Mouse (Mus musculus) embryonic facial prominence, embryonic 10.5 days (tissue): ENCODE results near the gene Cmtr2. TPM values are rescaled to one million over a fixed set of nuclear protein-coding genes. Genes with fewer than 3 reads are reported as not detected.

ENCODE experiments used
- DNase-seq: peaks from one replicate; pipeline ENCODE4 v3.0.0-alpha.2; 2017; ENCODE audit warnings: low spot score
- H3K27ac ChIP-seq: fragments of 300-500 bp; sonication (generic); replicated peaks from 2 replicates; pipeline ENCODE4 v1.5.1; 2016; ENCODE audit warnings: mild to moderate bottlenecking
- H3K27me3 ChIP-seq: fragments of 300-500 bp; sonication (generic); replicated peaks from 2 replicates; pipeline ENCODE4 v1.6.1; 2016; ENCODE audit warnings: low read depth, mild to moderate bottlenecking; ENCODE audit not compliant: poor library complexity, severe bottlenecking
- H3K36me3 ChIP-seq: fragments of 300-500 bp; sonication (generic); replicated peaks from 2 replicates; pipeline ENCODE4 v1.6.1; 2016; ENCODE audit warnings: mild to moderate bottlenecking, moderate library complexity
- H3K4me1 ChIP-seq: fragments of 300-500 bp; sonication (generic); 2 replicates; pipeline ENCODE4 v1.6.1; 2016
- H3K4me3 ChIP-seq: fragments of 300-500 bp; sonication (generic); 2 replicates; pipeline ENCODE4 v1.5.1; 2016; ENCODE audit warnings: mild to moderate bottlenecking, moderate library complexity
- H3K9me3 ChIP-seq: fragments of 300-500 bp; sonication (generic); 2 replicates; pipeline ENCODE4 v1.6.1; 2016; ENCODE audit warnings: mild to moderate bottlenecking
- WGBS: fragments of 180-500 bp; shearing (Covaris S2); methylation state at CpG from one replicate; pipeline ENCODE4 v1.1.7; 2016; 5-methylcytosine and 5-hydroxymethylcytosine counted together
- polyA plus RNA-seq: library from polyadenylated mRNA; unstranded; fragments of >200 nt; fragmentation: Nextera tagmentation; extraction: Ambion mirVana; gene quantifications from 2 replicates; pipeline ENCODE4 v1.2.1, GENCODE M21; 2016

Gene Cmtr2
- polyA plus RNA-seq, result 10.2 and 10.9 TPM in 2 replicates

- Histone ChIP-seq H3K27ac (no peak within 1 kb of the TSS), H3K9me3 (no peaks in the 10 kb centered on the region), H3K27me3 (no peaks in the 10 kb centered on the region), H3K4me1 (peaks cover 20% of the 10 kb centered on the region), H3K36me3 (no peaks in the 10 kb centered on the region), H3K4me3 (no peak within 1 kb of the TSS)
- 69% methylated on average over 7 of the region's 7 CpGs for WGBS
- DNase-seq, result no peak
Observed at GRCm38 (mm10) chr8:110215365-110215764, at the start of gene Cmtr2. TSS of gene Cmtr2 (plus strand) at chr8:110215665.

DNA sequence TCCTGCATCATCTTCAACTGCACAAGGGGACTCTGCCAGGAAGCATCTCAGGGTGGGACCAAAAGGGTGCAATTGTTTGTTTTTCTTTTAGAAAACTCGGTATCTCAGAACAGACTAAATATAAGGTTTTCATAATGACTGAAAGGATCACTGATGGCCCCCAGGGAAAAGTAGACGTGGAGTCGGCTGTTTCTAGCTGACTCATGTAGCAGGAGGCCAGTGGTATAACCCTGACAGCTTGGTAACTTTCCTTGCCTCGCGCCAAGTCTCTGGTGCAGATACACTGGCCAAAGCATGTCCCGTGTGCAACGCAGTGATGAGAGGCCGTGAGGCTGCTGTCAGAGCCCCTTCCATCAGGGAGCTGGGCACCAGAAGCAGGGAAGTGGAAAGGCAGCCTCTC is 49.2 kb upstream of the Cmtr2 start:
- peaks cover 50% of the 10 kb centered on the region for H3K27me3 ChIP-seq
- WGBS, result 78% methylated on average over 8 of the region's 8 CpGs
- no peak overlapping the region for H3K4me3 ChIP-seq
- H3K4me1 ChIP-seq, result peaks cover 8% of the 10 kb centered on the region
- H3K9me3 ChIP-seq, result no peaks in the 10 kb centered on the region
- no peak for DNase-seq
- no peak overlapping the region for H3K27ac ChIP-seq
- H3K36me3 ChIP-seq, result no peaks in the 10 kb centered on the region

DNA sequence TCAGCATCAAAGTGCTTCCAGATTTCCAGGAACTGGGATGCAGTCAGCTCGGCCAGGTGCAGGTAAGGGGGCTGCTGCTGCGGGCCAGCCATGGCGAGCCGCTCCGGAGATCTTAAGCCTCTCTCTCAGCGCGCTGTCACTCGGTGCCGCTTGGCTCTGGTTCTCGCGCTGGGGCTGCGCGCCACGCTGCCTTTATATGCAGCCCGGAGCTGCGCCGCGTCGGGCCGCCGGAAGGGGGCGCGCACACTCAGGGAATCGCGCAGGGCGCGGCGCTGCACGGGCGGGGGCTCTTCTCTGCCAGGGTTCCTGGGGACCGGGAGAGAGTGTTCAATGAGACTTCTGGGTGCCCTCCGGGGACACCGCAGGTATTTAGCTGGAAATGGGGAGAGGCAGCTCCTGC is 47.4 kb upstream of the Cmtr2 start, which contains the start of gene Calb2:
Gene Calb2 (minus strand): TSS at position 165 of the 400 bp plus-strand sequence.
- H3K27me3 ChIP-seq, result peaks cover 50% of the 10 kb centered on the region
- DNase-seq, result peak; percentile 86
- WGBS, result under 1% methylated on average over 33 of the region's 33 CpGs
- H3K9me3 ChIP-seq, result no peaks in the 10 kb centered on the region
- H3K4me1 ChIP-seq, result peaks cover 8% of the 10 kb centered on the region
- H3K36me3 ChIP-seq, result no peaks in the 10 kb centered on the region
- H3K27ac ChIP-seq, result no peak within 1 kb of the TSS
- H3K4me3 ChIP-seq, result peak within 1 kb of the TSS; percentile 46

DNA sequence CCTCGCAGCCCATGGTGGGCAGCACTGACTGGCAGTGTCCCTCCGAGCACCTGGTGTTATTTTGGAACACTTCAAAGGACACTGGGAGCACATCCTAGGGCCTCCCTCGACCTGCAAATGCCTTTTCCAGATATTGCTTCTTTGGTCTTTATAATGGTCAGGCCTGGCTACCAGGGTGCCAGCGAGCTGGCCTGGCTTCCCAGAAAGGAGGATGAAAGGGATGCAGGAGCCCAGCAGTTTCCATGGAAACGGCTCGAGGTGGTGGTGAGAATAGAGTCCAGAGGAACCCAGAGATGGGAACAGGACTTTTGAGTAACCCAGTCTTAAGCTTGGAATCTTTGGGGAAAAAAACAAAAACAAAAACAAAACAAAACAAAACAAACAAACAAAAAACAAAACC is 43.3 kb upstream of the Cmtr2 start:
- no peaks in the 10 kb centered on the region for H3K36me3 ChIP-seq

DNA sequence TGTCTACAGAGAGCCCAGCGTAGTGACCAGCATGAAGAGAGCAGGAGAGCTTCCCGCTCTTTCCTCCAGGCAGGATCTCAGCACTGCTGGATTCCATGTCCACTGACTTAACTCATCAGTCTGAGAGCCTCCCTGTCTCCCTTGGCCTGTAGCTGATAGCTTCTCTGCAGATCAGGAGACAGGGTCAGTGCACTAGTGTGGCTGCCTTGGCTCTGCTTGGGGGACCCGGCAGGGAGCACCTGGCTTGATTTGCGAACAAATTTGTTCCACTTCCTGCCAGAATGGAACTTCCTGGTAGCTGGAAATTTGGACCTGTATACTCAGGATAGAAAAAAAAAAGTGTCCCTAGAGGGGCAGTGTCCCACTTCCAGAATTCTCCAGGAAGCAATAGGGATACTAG is 40.6 kb upstream of the Cmtr2 start:
- 90% methylated on average over 4 of the region's 4 CpGs for WGBS
- H3K36me3 ChIP-seq, result no peaks in the 10 kb centered on the region
- H3K27me3 ChIP-seq, result peaks cover 11% of the 10 kb centered on the region; the same call in 1 of the 2 replicates
- no peak overlapping the region for H3K4me3 ChIP-seq
- H3K9me3 ChIP-seq, result no peaks in the 10 kb centered on the region
- no peak overlapping the region for H3K27ac ChIP-seq
- peaks cover 14% of the 10 kb centered on the region for H3K4me1 ChIP-seq
- no peak for DNase-seq

More for the DNA sequence above, 43.3 kb upstream of the Cmtr2 start:
- H3K27ac ChIP-seq, result no peak overlapping the region
- no peaks in the 10 kb centered on the region for H3K9me3 ChIP-seq
- H3K4me1 ChIP-seq, result peaks cover 13% of the 10 kb centered on the region
- peaks cover 33% of the 10 kb centered on the region for H3K27me3 ChIP-seq
- WGBS, result 63% methylated on average over 6 of the region's 6 CpGs
- no peak for DNase-seq
- H3K4me3 ChIP-seq, result no peak overlapping the region

GRCm38 (mm10) chr8:110177359-110178155 is 37.9 kb upstream of the Cmtr2 start:
- no peaks in the 10 kb centered on the region for H3K36me3 ChIP-seq
- H3K9me3 ChIP-seq, result no peaks in the 10 kb centered on the region
- H3K27ac ChIP-seq, result no peak overlapping the region
- H3K4me3 ChIP-seq, result no peak overlapping the region
- H3K4me1 ChIP-seq, result peaks cover 14% of the 10 kb centered on the region
- WGBS, result 30% methylated on average over 22 of the region's 22 CpGs
- peaks cover 6% of the 10 kb centered on the region; the same call in 1 of the 2 replicates for H3K27me3 ChIP-seq
- no peak for DNase-seq

- WGBS, result 83% methylated on average over 11 of the region's 11 CpGs
- no peak for DNase-seq
Observed at GRCm38 (mm10) chr8:110182735-110183367, 32.6 kb upstream of the Cmtr2 start.

GRCm38 (mm10) chr8:110183748-110184147 is 31.7 kb upstream of the Cmtr2 start:
- Histone ChIP-seq H3K9me3 (no peaks in the 10 kb centered on the region), H3K27ac (no peak overlapping the region), H3K4me3 (no peak overlapping the region), H3K27me3 (peaks cover 4% of the 10 kb centered on the region; the same call in 1 of the 2 replicates), H3K4me1 (peaks cover 13% of the 10 kb centered on the region), H3K36me3 (no peaks in the 10 kb centered on the region)
- peak; percentile 28 for DNase-seq
- 19% methylated on average over 11 of the region's 11 CpGs for WGBS

More at GRCm38 (mm10) chr8:110182735-110183367, 32.6 kb upstream of the Cmtr2 start:
- Histone ChIP-seq H3K4me3 (no peak overlapping the region), H3K4me1 (peaks cover 15% of the 10 kb centered on the region), H3K27me3 (peaks cover 4% of the 10 kb centered on the region; the same call in 1 of the 2 replicates), H3K36me3 (no peaks in the 10 kb centered on the region), H3K9me3 (no peaks in the 10 kb centered on the region), H3K27ac (no peak overlapping the region)

DNA sequence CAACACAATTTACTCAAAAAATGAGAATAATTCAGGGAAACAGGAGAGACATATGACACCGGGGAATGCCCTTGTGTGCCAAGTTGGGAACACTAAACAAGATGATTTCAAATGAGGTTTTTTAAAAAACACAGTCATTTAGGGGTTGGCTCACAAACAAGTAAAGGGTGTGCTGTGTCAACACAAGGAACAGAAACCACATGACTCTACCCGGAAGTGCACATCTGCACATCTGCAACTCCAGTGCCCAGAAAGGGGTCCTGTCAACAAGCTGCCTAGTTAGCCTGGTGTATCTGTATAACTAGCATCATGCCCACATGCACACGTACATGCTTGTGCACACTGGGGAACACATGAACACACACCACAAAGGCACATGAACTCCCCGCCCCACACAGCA is 29.9 kb upstream of the Cmtr2 start:
- no peaks in the 10 kb centered on the region for H3K36me3 ChIP-seq
- H3K4me3 ChIP-seq, result no peak overlapping the region
- WGBS, result 78% methylated on average over 4 of the region's 4 CpGs
- no peak overlapping the region for H3K27ac ChIP-seq
- peaks cover 26% of the 10 kb centered on the region for H3K4me1 ChIP-seq
- H3K9me3 ChIP-seq, result no peaks in the 10 kb centered on the region
- DNase-seq, result no peak
- peaks cover 4% of the 10 kb centered on the region; the same call in 1 of the 2 replicates for H3K27me3 ChIP-seq

DNA sequence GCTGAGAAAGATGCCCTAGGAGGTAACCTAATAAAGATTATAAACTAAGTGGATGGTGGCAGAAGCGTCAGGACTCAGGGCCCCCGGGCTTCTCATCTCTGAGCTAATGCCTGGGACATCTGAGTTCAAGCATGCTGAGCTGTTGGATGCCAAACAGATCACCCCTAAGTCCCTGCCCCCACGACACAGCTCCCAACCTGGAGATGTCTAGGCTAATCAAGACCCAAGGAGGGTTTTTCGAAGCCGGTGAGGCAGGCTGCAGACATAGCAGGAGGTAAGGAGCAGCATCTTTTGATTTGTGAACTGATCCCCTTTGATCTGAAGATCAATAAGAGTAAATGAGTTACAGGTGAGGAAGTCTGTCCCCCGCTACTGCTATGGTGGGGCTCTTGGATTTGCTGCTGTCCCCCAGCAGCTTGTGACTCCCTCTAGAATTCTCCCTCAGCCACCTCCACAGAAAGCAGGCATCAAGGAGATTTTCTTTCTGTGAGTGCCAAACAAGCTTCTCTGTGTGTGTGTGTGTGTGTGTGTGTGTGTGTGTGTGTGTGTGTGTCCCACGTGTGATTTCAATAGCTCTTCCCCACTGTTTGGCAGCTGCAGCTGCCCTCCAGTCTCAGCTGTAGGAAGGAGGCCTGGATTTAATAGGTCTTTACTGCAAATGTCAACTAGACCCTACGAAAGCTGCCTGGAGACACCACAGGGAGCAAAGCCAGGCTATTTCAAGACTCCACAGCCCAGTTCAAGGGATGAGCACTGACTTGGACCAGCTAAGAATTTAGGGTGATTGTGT is 26.3 kb upstream of the Cmtr2 start:
- 22% methylated on average over 8 of the region's 8 CpGs for WGBS
- 0 out of 2 replicates have a peak, but pooled peaks cover 4% of the 10 kb centered on the region for H3K27me3 ChIP-seq
- no peaks in the 10 kb centered on the region for H3K9me3 ChIP-seq
- no peak overlapping the region for H3K4me3 ChIP-seq
- no peak overlapping the region for H3K27ac ChIP-seq
- H3K36me3 ChIP-seq, result no peaks in the 10 kb centered on the region
- peaks cover 12% of the 10 kb centered on the region for H3K4me1 ChIP-seq
- no peak for DNase-seq

- no peaks in the 10 kb centered on the region for H3K9me3 ChIP-seq
- 2% methylated on average over 5 of the region's 5 CpGs for WGBS
- DNase-seq, result peak; percentile 80
- no peak overlapping the region for H3K4me3 ChIP-seq
- no peaks in the 10 kb centered on the region for H3K27me3 ChIP-seq
- H3K36me3 ChIP-seq, result no peaks in the 10 kb centered on the region
- H3K27ac ChIP-seq, result no peak overlapping the region
- H3K4me1 ChIP-seq, result no peaks in the 10 kb centered on the region
Observed at GRCm38 (mm10) chr8:110196678-110197077, 18.8 kb upstream of the Cmtr2 start.

DNA sequence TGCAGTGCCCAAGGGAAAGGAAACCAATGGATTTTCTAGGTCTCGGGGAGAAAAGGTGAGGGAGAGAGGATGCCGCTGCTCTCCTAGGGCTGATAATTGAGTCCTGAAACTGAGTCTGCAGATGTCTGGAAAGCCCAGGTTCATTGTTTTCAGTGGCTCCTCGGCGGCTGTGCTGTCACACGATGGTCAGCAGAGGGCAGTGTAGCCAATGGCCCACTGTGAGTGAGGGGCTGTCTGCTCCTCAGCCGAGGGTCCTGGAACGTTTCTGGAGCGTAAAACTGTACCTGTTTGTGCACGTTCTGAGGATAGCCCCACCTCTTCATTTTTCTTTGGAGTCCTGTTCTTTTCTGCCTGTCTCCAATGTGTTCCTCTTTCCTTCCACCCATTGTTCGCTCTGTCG is 13.7 kb upstream of the Cmtr2 start:
- H3K36me3 ChIP-seq, result no peaks in the 10 kb centered on the region
- WGBS, result 33% methylated on average over 11 of the region's 11 CpGs
- H3K27me3 ChIP-seq, result no peaks in the 10 kb centered on the region
- no peak overlapping the region for H3K4me3 ChIP-seq
- no peak overlapping the region for H3K27ac ChIP-seq
- no peaks in the 10 kb centered on the region for H3K9me3 ChIP-seq
- DNase-seq, result peak; percentile 59
- no peaks in the 10 kb centered on the region for H3K4me1 ChIP-seq
